Mouse (Mus musculus): Measurements from ENCODE around the gene Cdc42ep1. TPM values are rescaled to one million over a fixed set of nuclear protein-coding genes. Genes with fewer than 3 reads are reported as not detected.

Cdc42ep1 gene
- polyA plus RNA-seq, 1 experiment from 2014 or later: 32.0 TPM

- 61% methylated on average over 10 of the region's 10 CpGs for WGBS
- 0 out of 2 replicates have a peak overlapping the region, but pooled peaks have one; percentile 36 for H3K4me2 ChIP-seq
Measured at GRCm38 (mm10) chr15:78830742-78831719, 11.4 kb upstream of the Cdc42ep1 start.

GRCm38 (mm10) chr15:78831720-78832657 is 10.4 kb upstream of the Cdc42ep1 start:
- 0 out of 2 replicates have a peak overlapping the region, but pooled peaks have one; percentile 10 for H3K4me3 ChIP-seq
- no peaks in the 10 kb centered on the region for H3K36me3 ChIP-seq
- peaks cover 4% of the 10 kb centered on the region; the same call in 1 of the 2 replicates for H3K27me3 ChIP-seq
- 43% methylated on average over 19 of the region's 19 CpGs for WGBS
- peak; percentile 70 for ATAC-seq (replicated peaks; ENCODE audit: insufficient number of reproducible peaks, insufficient read depth, low FRiP score, low read depth)
- peak overlapping the region; percentile 85 for H3K27ac ChIP-seq
- H3K4me1 ChIP-seq (replicated peaks): peaks cover 63% of the 10 kb centered on the region
- H3K4me2 ChIP-seq: peak overlapping the region; percentile 36
- no peaks in the 10 kb centered on the region for H3K9me3 ChIP-seq (replicated peaks)
- peak overlapping the region; percentile 21 for H3K9ac ChIP-seq

More at GRCm38 (mm10) chr15:78830742-78831719, 11.4 kb upstream of the Cdc42ep1 start:
- H3K4me3 ChIP-seq: no peak overlapping the region
- no peaks in the 10 kb centered on the region for H3K9me3 ChIP-seq (replicated peaks)
- H3K36me3 ChIP-seq: no peaks in the 10 kb centered on the region
- H3K4me1 ChIP-seq (replicated peaks): peaks cover 62% of the 10 kb centered on the region
- H3K27me3 ChIP-seq: peaks cover 7% of the 10 kb centered on the region
- peak overlapping the region; percentile 85; the same call in 1 of the 2 replicates for H3K27ac ChIP-seq
- H3K9ac ChIP-seq: no peak overlapping the region
- no peak for ATAC-seq (replicated peaks; ENCODE audit: insufficient number of reproducible peaks, insufficient read depth, low FRiP score, low read depth)

DNA sequence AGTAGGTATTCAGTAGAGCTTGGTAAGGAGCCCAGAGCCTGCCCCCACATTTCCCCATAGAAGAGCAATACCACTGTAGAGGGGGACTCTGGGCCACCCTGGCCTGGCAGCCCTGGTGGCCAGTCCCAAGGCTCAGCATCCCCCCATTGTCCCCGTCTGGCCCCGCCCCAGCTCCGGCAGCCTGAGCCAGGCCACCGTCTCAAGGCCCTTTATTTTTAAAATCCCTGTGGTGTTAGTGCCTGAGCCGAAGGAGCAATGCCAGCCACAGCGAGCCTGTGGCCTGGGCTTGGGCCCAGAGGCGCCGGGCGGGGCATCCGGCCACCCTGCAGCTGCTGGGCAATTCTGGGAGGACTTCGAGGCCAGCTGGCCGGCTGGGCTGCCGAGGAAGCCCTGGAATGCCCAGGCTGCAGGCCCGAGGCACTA is 9.7 kb upstream of the Cdc42ep1 start:
- H3K4me1 ChIP-seq (replicated peaks): peaks cover 63% of the 10 kb centered on the region
- no peaks in the 10 kb centered on the region for H3K9me3 ChIP-seq (replicated peaks)
- 21% methylated on average over 14 of the region's 14 CpGs for WGBS
- H3K9ac ChIP-seq: peak overlapping the region; percentile 21; the same call in 1 of the 2 replicates
- peaks cover 4% of the 10 kb centered on the region; the same call in 1 of the 2 replicates for H3K27me3 ChIP-seq
- H3K4me3 ChIP-seq: no peak overlapping the region
- ATAC-seq (replicated peaks; ENCODE audit: insufficient number of reproducible peaks, insufficient read depth, low FRiP score, low read depth): peak; percentile 68
- H3K27ac ChIP-seq: peak overlapping the region; percentile 85
- H3K4me2 ChIP-seq: peak overlapping the region; percentile 36
- H3K36me3 ChIP-seq: no peaks in the 10 kb centered on the region

DNA sequence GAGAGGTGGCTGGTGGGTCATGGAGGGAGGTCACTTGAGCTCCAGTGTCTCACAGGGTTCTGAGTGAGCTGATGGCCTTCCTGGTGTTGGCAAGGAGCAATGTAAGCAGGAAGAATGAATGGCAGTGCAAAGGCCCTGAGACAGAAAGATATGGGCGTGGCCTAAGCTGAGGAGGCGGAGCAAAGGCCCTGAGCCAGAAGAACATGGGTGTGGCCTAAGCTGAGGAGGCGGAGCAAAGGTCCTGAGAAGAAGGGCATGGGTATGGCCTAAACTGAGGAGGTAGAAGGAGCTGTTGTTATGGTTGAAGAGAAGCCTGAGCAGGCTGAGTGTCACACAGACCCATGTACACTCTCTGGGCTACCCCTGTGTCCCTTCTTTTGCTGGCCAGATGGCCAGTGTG is 8.8 kb upstream of the Cdc42ep1 start:
- peak overlapping the region; percentile 85 for H3K27ac ChIP-seq
- no peaks in the 10 kb centered on the region for H3K36me3 ChIP-seq
- H3K4me2 ChIP-seq: no peak overlapping the region
- H3K27me3 ChIP-seq: no peaks in the 10 kb centered on the region
- H3K4me3 ChIP-seq: no peak overlapping the region
- ATAC-seq (replicated peaks; ENCODE audit: insufficient number of reproducible peaks, insufficient read depth, low FRiP score, low read depth): no peak
- WGBS: 86% methylated on average over 3 of the region's 3 CpGs
- peaks cover 57% of the 10 kb centered on the region for H3K4me1 ChIP-seq (replicated peaks)
- H3K9ac ChIP-seq: no peak overlapping the region
- no peaks in the 10 kb centered on the region for H3K9me3 ChIP-seq (replicated peaks)

GRCm38 (mm10) chr15:78834233-78835005 is 8.0 kb upstream of the Cdc42ep1 start:
- no peak overlapping the region for H3K4me2 ChIP-seq
- peak overlapping the region; percentile 85 for H3K27ac ChIP-seq
- no peak for ATAC-seq (replicated peaks; ENCODE audit: insufficient number of reproducible peaks, insufficient read depth, low FRiP score, low read depth)
- H3K36me3 ChIP-seq: no peaks in the 10 kb centered on the region
- H3K4me3 ChIP-seq: no peak overlapping the region
- H3K4me1 ChIP-seq (replicated peaks): peaks cover 57% of the 10 kb centered on the region
- H3K27me3 ChIP-seq: no peaks in the 10 kb centered on the region
- 25% methylated on average over 10 of the region's 10 CpGs for WGBS
- H3K9ac ChIP-seq: no peak overlapping the region
- no peaks in the 10 kb centered on the region for H3K9me3 ChIP-seq (replicated peaks)

GRCm38 (mm10) chr15:78835200-78836085 is 7.0 kb upstream of the Cdc42ep1 start:
- no peak overlapping the region for H3K9ac ChIP-seq
- H3K4me1 ChIP-seq (replicated peaks): peaks cover 67% of the 10 kb centered on the region
- no peaks in the 10 kb centered on the region for H3K27me3 ChIP-seq
- ATAC-seq (replicated peaks; ENCODE audit: insufficient number of reproducible peaks, insufficient read depth, low FRiP score, low read depth): peak; percentile 32
- H3K9me3 ChIP-seq (replicated peaks): no peaks in the 10 kb centered on the region
- no peaks in the 10 kb centered on the region for H3K36me3 ChIP-seq
- peak overlapping the region; percentile 85 for H3K27ac ChIP-seq
- no peak overlapping the region for H3K4me3 ChIP-seq
- WGBS: 12% methylated on average over 12 of the region's 12 CpGs
- H3K4me2 ChIP-seq: no peak overlapping the region; the same call in 1 of the 2 replicates

DNA sequence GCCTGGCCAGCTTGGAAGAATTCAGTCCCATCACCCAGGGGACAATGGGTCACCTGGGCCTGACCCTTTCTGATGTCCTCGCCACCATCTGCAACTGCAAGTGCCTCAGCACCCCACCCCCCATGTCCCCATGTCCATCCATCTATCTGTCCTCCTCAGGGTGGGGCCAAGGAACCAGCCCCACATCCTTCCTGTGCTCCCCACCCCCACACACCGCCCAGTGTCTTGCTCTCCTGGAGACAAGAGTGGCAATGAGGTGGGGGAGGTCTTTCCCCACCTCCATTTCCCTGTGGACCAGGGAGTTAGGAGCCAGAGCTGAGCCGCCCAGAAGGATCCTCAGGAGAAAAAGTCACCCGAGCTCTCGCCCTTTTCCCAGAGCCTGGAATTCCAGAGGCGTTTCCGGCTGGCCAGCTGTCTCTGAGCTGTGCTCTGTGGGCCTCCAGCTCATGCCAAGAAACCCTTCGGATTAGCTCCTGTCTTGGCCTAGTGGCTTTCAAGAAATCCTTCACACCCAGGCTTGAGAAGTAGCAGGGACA is 6.3 kb upstream of the Cdc42ep1 start:
- ATAC-seq (replicated peaks; ENCODE audit: insufficient number of reproducible peaks, insufficient read depth, low FRiP score, low read depth): peak; percentile 19; the same call in 1 of the 2 replicates
- WGBS: 35% methylated on average over 8 of the region's 8 CpGs
- Histone ChIP-seq H3K27me3 (no peaks in the 10 kb centered on the region), H3K4me1 (replicated peaks) (peaks cover 71% of the 10 kb centered on the region), H3K9ac (no peak overlapping the region), H3K4me3 (no peak overlapping the region), H3K9me3 (replicated peaks) (no peaks in the 10 kb centered on the region), H3K27ac (peak overlapping the region; percentile 85), H3K36me3 (no peaks in the 10 kb centered on the region), H3K4me2 (no peak overlapping the region; the same call in 1 of the 2 replicates)

DNA sequence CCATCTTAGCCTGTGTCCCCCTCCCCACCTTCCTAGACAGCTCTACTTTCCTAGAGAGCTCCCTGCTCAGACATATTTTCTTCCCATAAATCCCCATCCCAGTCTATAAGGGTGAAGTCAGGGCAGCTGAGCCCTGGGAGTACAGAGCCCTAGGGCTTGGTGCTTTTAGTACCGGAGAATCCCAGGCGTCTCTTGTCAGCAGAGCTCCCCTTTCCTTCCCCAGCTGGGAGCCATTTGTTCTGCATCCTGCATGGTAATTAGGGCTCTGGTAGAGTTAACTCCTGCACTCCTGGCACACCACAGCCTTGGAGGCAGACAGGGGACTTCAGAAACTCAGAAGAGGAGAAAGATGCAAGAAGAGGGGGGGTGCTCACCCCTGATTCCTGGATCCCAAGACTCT is 2.7 kb upstream of the Cdc42ep1 start:
- H3K36me3 ChIP-seq: no peaks in the 10 kb centered on the region
- H3K27me3 ChIP-seq: no peaks in the 10 kb centered on the region
- no peak overlapping the region for H3K9ac ChIP-seq
- peaks cover 68% of the 10 kb centered on the region for H3K4me1 ChIP-seq (replicated peaks)
- H3K4me2 ChIP-seq: no peak overlapping the region
- WGBS: 14% methylated on average over 2 of the region's 2 CpGs
- no peak for ATAC-seq (replicated peaks; ENCODE audit: insufficient number of reproducible peaks, insufficient read depth, low FRiP score, low read depth)
- peak overlapping the region; percentile 53 for H3K27ac ChIP-seq
- no peak overlapping the region for H3K4me3 ChIP-seq
- H3K9me3 ChIP-seq (replicated peaks): no peaks in the 10 kb centered on the region

- Histone ChIP-seq H3K4me3 (no peak overlapping the region), H3K27ac (0 out of 2 replicates have a peak overlapping the region, but pooled peaks have one; percentile 53), H3K9me3 (replicated peaks) (no peaks in the 10 kb centered on the region), H3K4me2 (no peak overlapping the region), H3K27me3 (no peaks in the 10 kb centered on the region), H3K9ac (no peak overlapping the region), H3K4me1 (replicated peaks) (peaks cover 68% of the 10 kb centered on the region), H3K36me3 (no peaks in the 10 kb centered on the region)
- no peak for ATAC-seq (replicated peaks; ENCODE audit: insufficient number of reproducible peaks, insufficient read depth, low FRiP score, low read depth)
- 65% methylated on average over 3 of the region's 3 CpGs for WGBS
Measured at GRCm38 (mm10) chr15:78840241-78840640, 2.2 kb upstream of the Cdc42ep1 start.

Data from heart, embryonic 15.5 days (tissue).